Mouse (Mus musculus): ENCODE results near the gene Usp2.

- TF ChIP-seq CTCF (IDR thresholded peaks at IDR 0.05; ENCODE audit: low read depth, low read length) (no peak), POLR2A (IDR thresholded peaks at IDR 0.05; ENCODE audit: borderline replicate concordance, low read depth, low read length) (no peak)
Observed at GRCm38 (mm10) chr9:44132200-44132599, 65.4 kb downstream of the Usp2 start.
